Mouse (Mus musculus) forebrain, embryonic 11.5 days (tissue): ENCODE measurements around the gene Acvr1. TPM values are rescaled to one million over a fixed set of nuclear protein-coding genes. Genes with fewer than 3 reads are reported as not detected.

Experiments
- ATAC-seq: fragments of 200-750 bp; cut with Nextera tagmentation; replicated peaks from 2 replicates; pipeline ENCODE4 v1.8.0; 2017; ENCODE audit warnings: moderate TSS enrichment; ENCODE audit not compliant: low FRiP score
- DNase-seq: peaks from one replicate; pipeline ENCODE4 v3.0.0-alpha.2; 2017; ENCODE audit warnings: low spot score
- H3K27ac ChIP-seq: fragments of 300-500 bp; sonication (generic); 2 replicates; pipeline ENCODE4 v1.5.1; 2014; ENCODE audit warnings: low read depth, low read length
- H3K27me3 ChIP-seq: fragments of 300-500 bp; sonication (generic); 2 replicates; pipeline ENCODE4 v1.6.1; 2014; ENCODE audit warnings: mild to moderate bottlenecking, low read length, mixed read lengths; ENCODE audit not compliant: control insufficient read depth, insufficient read depth
- H3K36me3 ChIP-seq: fragments of 300-500 bp; sonication (generic); 2 replicates; pipeline ENCODE4 v1.6.1; 2014; ENCODE audit warnings: mild to moderate bottlenecking, low read length, moderate library complexity, mixed read lengths; ENCODE audit not compliant: control insufficient read depth, insufficient read depth
- H3K4me1 ChIP-seq: fragments of 300-500 bp; sonication (generic); replicated peaks from 2 replicates; pipeline ENCODE4 v1.6.1; 2014; ENCODE audit warnings: low read length, mixed read lengths; ENCODE audit not compliant: control insufficient read depth, insufficient read depth
- H3K4me2 ChIP-seq: fragments of 300-500 bp; sonication (generic); 2 replicates; pipeline ENCODE4 v1.6.1; 2014; ENCODE audit warnings: low read depth, mild to moderate bottlenecking, low read length, moderate library complexity, mixed read lengths; ENCODE audit not compliant: severe bottlenecking
- H3K4me3 ChIP-seq: fragments of 300-500 bp; sonication (generic); 2 replicates; pipeline ENCODE4 v1.5.1; 2014; ENCODE audit warnings: low read depth, low read length
- H3K9ac ChIP-seq: fragments of 300-500 bp; sonication (generic); 2 replicates; pipeline ENCODE4 v1.6.1; 2014; ENCODE audit warnings: low read length
- H3K9me3 ChIP-seq: fragments of 300-500 bp; sonication (generic); 2 replicates; pipeline ENCODE4 v1.6.1; 2016; ENCODE audit warnings: low read length, mixed read lengths; ENCODE audit not compliant: control insufficient read depth
- WGBS: fragments of 180-500 bp; shearing (Covaris S2); extraction: QIAGEN DNeasy Blood & Tissue Kit; methylation state at CpG from one replicate; pipeline ENCODE4 v1.1.7; 2014; 5-methylcytosine and 5-hydroxymethylcytosine counted together
- polyA plus RNA-seq: library from polyadenylated mRNA; unstranded; fragments of >200 nt; fragmentation: Nextera tagmentation; extraction: Ambion mirVana; gene quantifications from 2 replicates; pipeline ENCODE4 v1.2.1, GENCODE M21; 2014

Gene Acvr1
- polyA plus RNA-seq, 1 experiment from 2014 or later = 5.1 TPM

DNA sequence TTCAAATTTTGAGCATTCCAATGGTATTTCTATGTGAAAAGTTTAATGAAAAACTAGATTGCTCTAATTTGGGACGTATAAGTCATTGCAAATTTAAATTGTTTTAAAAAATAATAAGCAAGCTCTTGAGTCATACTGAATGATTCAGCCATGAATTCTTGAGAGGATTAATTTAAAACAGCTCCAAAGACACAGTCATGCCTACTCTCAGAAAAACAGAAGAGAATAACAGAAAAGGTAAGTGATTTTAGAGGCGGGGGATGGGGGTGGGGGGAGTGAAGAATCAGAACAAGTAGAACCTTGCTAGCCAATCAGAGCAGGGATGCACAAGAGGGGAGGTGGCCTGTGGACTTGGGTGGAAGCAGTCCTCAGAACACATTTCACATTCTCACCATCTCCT is 216.3 kb downstream of the Acvr1 start:
- ATAC-seq = no peak
- 78% methylated on average over 2 of the region's 2 CpGs for WGBS
- H3K9me3 ChIP-seq = no peaks in the 10 kb centered on the region

More for the DNA sequence above, 216.3 kb downstream of the Acvr1 start:
- no peak overlapping the region for H3K4me3 ChIP-seq
- no peaks in the 10 kb centered on the region for H3K36me3 ChIP-seq
- no peak overlapping the region for H3K9ac ChIP-seq
- no peaks in the 10 kb centered on the region for H3K4me1 ChIP-seq
- no peak overlapping the region for H3K4me2 ChIP-seq
- no peaks in the 10 kb centered on the region for H3K27me3 ChIP-seq
- H3K27ac ChIP-seq = no peak overlapping the region
- DNase-seq = no peak

Other genes starting within 250 kb of the Acvr1 start
- gene Acvr1c, start 209.3 kb downstream of the Acvr1 start, polyA plus RNA-seq = 0.45 and 0.81 TPM in 2 replicates
- not detected in 2 replicates for gene Gm17409, start 97.0 kb downstream of the Acvr1 start, polyA plus RNA-seq
- 4.9 and 7.5 TPM in 2 replicates for gene Upp2, start 141 bp upstream of the Acvr1 start, polyA plus RNA-seq